Mouse (Mus musculus) kidney, adult 10 weeks (tissue): ENCODE results near the gene Krt8. TPM values are rescaled to one million over a fixed set of nuclear protein-coding genes. Genes with fewer than 3 reads are reported as not detected.

Experiments
- polyA plus RNA-seq: library from polyadenylated mRNA; stranded (reverse); fragments of 350-450 nt; fragmentation: Illumina TruSeq; extraction: RNeasy Lipid Tissue Mini Kit (QIAGEN cat#74804); gene quantifications from one replicate; pipeline ENCODE4 v1.2.3, GENCODE M21; 2014; ENCODE audit warnings: low read depth, low replicate concordance

Gene Krt8
- polyA plus RNA-seq = 4.4 TPM

DNA sequence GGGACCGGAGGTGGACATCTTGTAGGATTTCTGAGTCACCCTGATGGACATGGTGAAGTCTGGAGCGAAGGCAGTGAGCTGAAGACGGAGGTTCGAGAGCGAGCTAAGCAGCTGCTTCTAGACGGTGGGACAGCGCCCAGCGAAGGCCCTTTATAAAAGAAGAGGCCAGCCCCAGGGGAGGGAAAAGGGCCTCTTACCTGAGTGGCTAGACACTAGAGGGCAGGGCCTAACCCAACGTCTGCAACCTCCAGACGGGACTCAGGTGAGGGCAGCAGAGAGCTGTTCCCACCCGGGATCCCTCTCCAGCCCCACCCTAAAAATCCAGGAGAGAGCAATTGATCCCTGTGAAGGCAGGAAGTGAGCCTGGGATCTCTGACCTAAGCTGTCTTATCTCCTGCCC is at the start of gene Krt8:
Krt8 (minus strand) TSS at position 294 of the 400 bp plus-strand sequence.

DNA sequence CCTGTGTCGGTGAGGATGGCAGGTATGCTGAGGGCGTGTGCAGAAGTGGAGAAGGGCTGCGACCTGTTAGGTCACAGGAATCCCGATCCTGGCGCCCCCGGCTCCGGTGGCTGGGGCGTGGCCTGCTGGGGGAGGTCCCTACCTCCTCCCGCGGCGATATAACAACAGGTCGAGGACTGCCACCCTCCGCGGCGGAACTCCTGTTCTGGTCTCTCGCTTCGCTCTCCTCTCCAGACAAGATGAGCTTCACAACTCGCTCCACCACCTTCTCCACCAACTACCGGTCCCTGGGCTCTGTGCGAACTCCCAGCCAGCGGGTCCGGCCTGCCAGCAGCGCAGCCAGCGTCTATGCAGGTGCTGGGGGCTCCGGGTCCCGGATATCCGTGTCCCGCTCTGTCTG is 23.8 kb upstream of the Krt8 start, which contains the start of gene Krt18:
Krt18 (plus strand) TSS at position 141 of the 400 bp plus-strand sequence.

DNA sequence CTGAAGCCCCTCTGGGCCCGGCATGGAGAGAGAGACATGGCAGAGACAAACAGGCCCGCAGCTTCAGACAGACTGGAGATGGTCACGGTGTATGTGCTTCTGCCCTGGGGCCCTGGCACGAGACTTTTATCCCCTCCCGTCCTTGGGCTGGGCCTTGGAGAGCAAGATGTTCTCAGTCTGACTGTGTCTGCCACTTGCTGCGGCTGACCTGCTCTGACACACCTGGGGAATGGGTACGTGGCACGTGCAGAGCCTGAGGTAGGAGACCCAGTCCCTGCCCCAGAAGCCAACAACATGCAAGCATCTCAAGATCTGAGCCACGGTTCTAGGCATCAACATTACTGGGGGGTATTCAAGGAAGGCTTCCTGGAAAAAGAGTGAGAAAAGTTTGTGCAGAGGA is 50.1 kb downstream of the Krt8 start, which contains the start of gene Krt78:
Krt78 (minus strand) TSS at position 101 of the 400 bp plus-strand sequence.

Other genes starting within 250 kb of the Krt8 start
- gene Krt72, start 218.0 kb downstream of the Krt8 start, polyA plus RNA-seq = not detected
- gene Krt73, start 202.1 kb downstream of the Krt8 start, polyA plus RNA-seq = not detected
- not detected for gene Krt2, start 186.3 kb downstream of the Krt8 start, polyA plus RNA-seq
- not detected for gene Krt1, start 153.7 kb downstream of the Krt8 start, polyA plus RNA-seq
- gene Krt77, start 134.8 kb downstream of the Krt8 start, polyA plus RNA-seq = not detected
- gene Krt76, start 111.6 kb downstream of the Krt8 start, polyA plus RNA-seq = not detected
- not detected for gene Krt4, start 79.7 kb downstream of the Krt8 start, polyA plus RNA-seq
- gene Krt79, start 64.2 kb downstream of the Krt8 start, polyA plus RNA-seq = not detected
- not detected for gene Krt78, start 50.2 kb downstream of the Krt8 start, polyA plus RNA-seq
- gene Krt18, start 23.7 kb upstream of the Krt8 start, polyA plus RNA-seq = 1.5 TPM
- 196 TPM for gene Eif4b, start 69.3 kb upstream of the Krt8 start, polyA plus RNA-seq
- gene Tns2, start 95.9 kb upstream of the Krt8 start, polyA plus RNA-seq = 32.3 TPM
- gene Spryd3, start 131.8 kb upstream of the Krt8 start, polyA plus RNA-seq = 0.44 TPM
- gene Igfbp6, start 139.9 kb upstream of the Krt8 start, polyA plus RNA-seq = not detected
- not detected for gene Soat2, start 146.0 kb upstream of the Krt8 start, polyA plus RNA-seq
- gene Zfp740, start 198.8 kb upstream of the Krt8 start, polyA plus RNA-seq = 24.9 TPM
- 66.9 TPM for gene Csad, start 200.2 kb upstream of the Krt8 start, polyA plus RNA-seq
- not detected for gene Itgb7, start 227.5 kb upstream of the Krt8 start, polyA plus RNA-seq